Mouse (Mus musculus) left cerebral cortex, adult 8-10 months (tissue): ENCODE results near the gene Mb. TPM values are rescaled to one million over a fixed set of nuclear protein-coding genes. Genes with fewer than 3 reads are reported as not detected.

Source experiments
- DNase-seq, 2 experiments: peaks; one replicate each; pipeline ENCODE4 v3.0.0; 2022; ENCODE audit warnings: low spot score in 2 of 2
- total RNA-seq, 4 experiments: library from RNA; stranded (reverse); gene quantifications; 2 replicates each; pipeline ENCODE4 v1.2.4; 2022

Mb gene
- total RNA-seq, 4 experiments from 2014 or later = 4.5 to 9.8 (median 5.8) TPM; not detected in 1

GRCm38 (mm10) chr15:76982745-76983144 is 67.7 kb downstream of the Mb start:
- no peak for DNase-seq

- DNase-seq = no peak
These were observed 70.7 kb downstream of the Mb start for GRCm38 (mm10) chr15:76979799-76980198.

- DNase-seq = no peak
These were observed 73.9 kb downstream of the Mb start for GRCm38 (mm10) chr15:76976619-76977018.

GRCm38 (mm10) chr15:76973855-76974651 is 76.4 kb downstream of the Mb start:
- DNase-seq = peak; percentile 59

- DNase-seq = no peak
These were observed 77.1 kb downstream of the Mb start for GRCm38 (mm10) chr15:76973272-76973854.

- DNase-seq = no peak
These were observed 77.8 kb downstream of the Mb start for GRCm38 (mm10) chr15:76972661-76973060.

Other genes starting within 250 kb of the Mb start
- 10 to 100 TPM; 42.7 to 45.6 (median 43.8) TPM for gene Zfp251, start 179.2 kb downstream of the Mb start, total RNA-seq
- gene Zfp7, start 171.4 kb downstream of the Mb start, total RNA-seq = 1 to 10 TPM; 7.1 to 9.0 (median 8.1) TPM
- gene Gm49527, start 171.3 kb downstream of the Mb start, total RNA-seq = 1 to 10 TPM in 1 of 4 experiments, not detected in 3; 1.0 TPM
- 1 to 10 TPM; 4.0 to 4.8 (median 4.5) TPM for gene Zfp647, start 125.2 kb downstream of the Mb start, total RNA-seq
- 10 to 100 TPM; 25.5 to 29.7 (median 27.0) TPM for gene 1110038F14Rik, start 102.2 kb downstream of the Mb start, total RNA-seq
- under 1 TPM in 3 of 4 experiments, not detected in 1; 0.22 to 0.60 (median 0.38) TPM for gene Apol6, start 5.9 kb downstream of the Mb start, total RNA-seq